Mouse (Mus musculus) neural tube, embryonic 11.5 days (tissue): ENCODE data around the gene Adck1. TPM values are rescaled to one million over a fixed set of nuclear protein-coding genes. Genes with fewer than 3 reads are reported as not detected.
"Not testable (repeated sequence)": the region's sequence is repeated elsewhere in the genome, so short reads cannot be mapped to it uniquely, and the experiment has no call there.

Experiments
- ATAC-seq: fragments of 200-750 bp; cut with Nextera tagmentation; 2 replicates; pipeline ENCODE4 v1.8.0; 2017; ENCODE audit warnings: moderate number of reproducible peaks, mild to moderate bottlenecking, moderate TSS enrichment, moderate library complexity; ENCODE audit not compliant: insufficient read depth, low FRiP score, low TSS enrichment
- DNase-seq: peaks from one replicate; pipeline ENCODE4 v3.0.0-alpha.2; 2015; ENCODE audit warnings: low spot score
- H3K27ac ChIP-seq: fragments of 300-500 bp; sonication (generic); 2 replicates; pipeline ENCODE4 v1.5.1; 2014; ENCODE audit warnings: low read depth, mild to moderate bottlenecking, low read length
- H3K27me3 ChIP-seq: fragments of 300-500 bp; sonication (generic); 2 replicates; pipeline ENCODE4 v1.6.1; 2014; ENCODE audit warnings: mild to moderate bottlenecking, low read length, mixed read lengths; ENCODE audit not compliant: control insufficient read depth, insufficient read depth
- H3K36me3 ChIP-seq: fragments of 300-500 bp; sonication (generic); 2 replicates; pipeline ENCODE4 v1.6.1; 2014; ENCODE audit warnings: mild to moderate bottlenecking, low read length, moderate library complexity, mixed read lengths; ENCODE audit not compliant: control insufficient read depth, insufficient read depth
- H3K4me1 ChIP-seq: fragments of 300-500 bp; sonication (generic); 2 replicates; pipeline ENCODE4 v1.6.1; 2014; ENCODE audit warnings: low read length, mixed read lengths; ENCODE audit not compliant: control insufficient read depth, insufficient read depth
- H3K4me2 ChIP-seq: fragments of 300-500 bp; sonication (generic); 2 replicates; pipeline ENCODE4 v1.6.1; 2014; ENCODE audit warnings: low read depth, mild to moderate bottlenecking, moderate library complexity
- H3K4me3 ChIP-seq: fragments of 300-500 bp; sonication (generic); 2 replicates; pipeline ENCODE4 v1.5.1; 2014; ENCODE audit warnings: low read depth, low read length
- H3K9ac ChIP-seq: fragments of 300-500 bp; sonication (generic); 2 replicates; pipeline ENCODE4 v1.6.1; 2014; ENCODE audit warnings: mild to moderate bottlenecking, low read length
- H3K9me3 ChIP-seq: fragments of 300-500 bp; sonication (generic); 2 replicates; pipeline ENCODE4 v1.6.1; 2016; ENCODE audit warnings: low read length; ENCODE audit not compliant: control insufficient read depth
- WGBS: fragments of 180-500 bp; shearing (Covaris S2); extraction: QIAGEN DNeasy Blood & Tissue Kit; methylation state at CpG from one replicate; pipeline ENCODE4 v1.1.7; 2014; 5-methylcytosine and 5-hydroxymethylcytosine counted together
- polyA plus RNA-seq: library from polyadenylated mRNA; unstranded; fragments of >200 nt; fragmentation: Nextera tagmentation; extraction: Ambion mirVana; gene quantifications from 2 replicates; pipeline ENCODE4 v1.2.1, GENCODE M21; 2014

Adck1 gene
- polyA plus RNA-seq, 1 experiment from 2014 or later: 17.1 TPM

GRCm38 (mm10) chr12:88458936-88459335 lies 98.6 kb downstream of the Adck1 start:
- no peak for ATAC-seq
- Histone ChIP-seq H3K36me3 (no peaks in the 10 kb centered on the region), H3K4me2 (no peak overlapping the region), H3K9ac (no peak overlapping the region), H3K4me1 (peaks cover 3% of the 10 kb centered on the region; the same call in 1 of the 2 replicates), H3K27me3 (no peaks in the 10 kb centered on the region), H3K4me3 (no peak overlapping the region), H3K9me3 (no peaks in the 10 kb centered on the region), H3K27ac (no peak overlapping the region)
- DNase-seq: no peak
- 92% methylated on average over 12 of the region's 12 CpGs for WGBS

- Histone ChIP-seq H3K4me2 (no peak overlapping the region), H3K9ac (no peak overlapping the region), H3K36me3 (no peaks in the 10 kb centered on the region), H3K27me3 (no peaks in the 10 kb centered on the region), H3K9me3 (no peaks in the 10 kb centered on the region), H3K27ac (no peak overlapping the region), H3K4me1 (peaks cover 3% of the 10 kb centered on the region; the same call in 1 of the 2 replicates), H3K4me3 (no peak overlapping the region)
- ATAC-seq (no peak), DNase-seq (no peak)
- WGBS: 85% methylated on average over 1 of the region's 1 CpGs
These were observed 99.1 kb downstream of the Adck1 start for GRCm38 (mm10) chr12:88459461-88459860.

GRCm38 (mm10) chr12:88461026-88461425 lies 100.7 kb downstream of the Adck1 start:
- Histone ChIP-seq H3K27me3 (no peaks in the 10 kb centered on the region), H3K4me2 (no peak overlapping the region), H3K4me1 (no peaks in the 10 kb centered on the region), H3K9me3 (no peaks in the 10 kb centered on the region), H3K4me3 (no peak overlapping the region), H3K36me3 (no peaks in the 10 kb centered on the region), H3K9ac (no peak overlapping the region), H3K27ac (no peak overlapping the region)
- no peak for DNase-seq
- no peak for ATAC-seq
- 85% methylated on average over 6 of the region's 6 CpGs for WGBS

- WGBS: 82% methylated on average over 10 of the region's 10 CpGs
- Histone ChIP-seq H3K27ac (no peak overlapping the region), H3K9ac (no peak overlapping the region), H3K27me3 (no peaks in the 10 kb centered on the region), H3K4me2 (no peak overlapping the region), H3K4me1 (no peaks in the 10 kb centered on the region), H3K4me3 (no peak overlapping the region), H3K36me3 (no peaks in the 10 kb centered on the region), H3K9me3 (no peaks in the 10 kb centered on the region)
- DNase-seq (no peak), ATAC-seq (no peak)
These were observed 103.4 kb downstream of the Adck1 start for GRCm38 (mm10) chr12:88463588-88464290.

GRCm38 (mm10) chr12:88466801-88467200 lies 106.4 kb downstream of the Adck1 start:
- Histone ChIP-seq H3K27ac (no peak overlapping the region), H3K4me2 (no peak overlapping the region), H3K9me3 (no peaks in the 10 kb centered on the region), H3K36me3 (no peaks in the 10 kb centered on the region), H3K9ac (no peak overlapping the region), H3K4me3 (no peak overlapping the region), H3K27me3 (no peaks in the 10 kb centered on the region), H3K4me1 (no peaks in the 10 kb centered on the region)
- ATAC-seq (no peak), DNase-seq (no peak)
- 83% methylated on average over 6 of the region's 6 CpGs for WGBS

- Histone ChIP-seq H3K27ac (no peak overlapping the region), H3K9me3 (no peaks in the 10 kb centered on the region), H3K4me1 (no peaks in the 10 kb centered on the region), H3K27me3 (no peaks in the 10 kb centered on the region), H3K4me2 (no peak overlapping the region), H3K4me3 (no peak overlapping the region), H3K9ac (no peak overlapping the region), H3K36me3 (no peaks in the 10 kb centered on the region)
- DNase-seq (no peak), ATAC-seq (no peak)
- WGBS: 91% methylated on average over 3 of the region's 3 CpGs
These were observed 106.9 kb downstream of the Adck1 start for GRCm38 (mm10) chr12:88467257-88467656.

GRCm38 (mm10) chr12:88467935-88468465 lies 107.6 kb downstream of the Adck1 start:
- no peak overlapping the region for H3K4me3 ChIP-seq
- WGBS: 68% methylated on average over 5 of the region's 5 CpGs
- DNase-seq (no peak), ATAC-seq (no peak)
- no peaks in the 10 kb centered on the region for H3K27me3 ChIP-seq
- no peak overlapping the region for H3K27ac ChIP-seq
- H3K9ac ChIP-seq: no peak overlapping the region
- H3K9me3 ChIP-seq: no peaks in the 10 kb centered on the region
- H3K36me3 ChIP-seq: no peaks in the 10 kb centered on the region
- no peaks in the 10 kb centered on the region for H3K4me1 ChIP-seq
- H3K4me2 ChIP-seq: no peak overlapping the region

GRCm38 (mm10) chr12:88468691-88469090 lies 108.3 kb downstream of the Adck1 start:
- H3K9me3 ChIP-seq: no peaks in the 10 kb centered on the region
- no peaks in the 10 kb centered on the region for H3K27me3 ChIP-seq
- H3K36me3 ChIP-seq: no peaks in the 10 kb centered on the region
- DNase-seq: no peak
- no peak overlapping the region for H3K4me3 ChIP-seq
- H3K4me2 ChIP-seq: no peak overlapping the region
- 62% methylated on average over 6 of the region's 6 CpGs for WGBS
- ATAC-seq: no peak
- no peak overlapping the region for H3K27ac ChIP-seq
- no peaks in the 10 kb centered on the region for H3K4me1 ChIP-seq
- H3K9ac ChIP-seq: no peak overlapping the region

- not testable (repeated sequence) for H3K9me3 ChIP-seq, H3K36me3 ChIP-seq, DNase-seq, H3K4me1 ChIP-seq, H3K4me2 ChIP-seq, H3K27me3 ChIP-seq, H3K27ac ChIP-seq, ATAC-seq, H3K4me3 ChIP-seq, H3K9ac ChIP-seq
- 66% methylated on average over 10 of the region's 10 CpGs for WGBS
These were observed 111.5 kb downstream of the Adck1 start for GRCm38 (mm10) chr12:88471884-88472283.
